Mouse (Mus musculus) thymus, postnatal 4 days (tissue): Measurements from ENCODE around the gene Igfbp6.

Experiments used
- DNase-seq: peaks from one replicate; pipeline ENCODE4 v3.0.0; 2021

Igfbp6 gene

GRCm38 (mm10) chr15:102178279-102178678, 34.1 kb downstream of the Igfbp6 start:
- DNase-seq: peak; percentile 93

- DNase-seq: no peak
These were observed 34.9 kb downstream of the Igfbp6 start for GRCm38 (mm10) chr15:102179106-102179505.

- no peak for DNase-seq
These were observed 35.8 kb downstream of the Igfbp6 start for GRCm38 (mm10) chr15:102179924-102180323.

- DNase-seq: no peak
These were observed 38.9 kb downstream of the Igfbp6 start for GRCm38 (mm10) chr15:102183076-102183475.

- DNase-seq: no peak
These were observed 42.1 kb downstream of the Igfbp6 start for GRCm38 (mm10) chr15:102186239-102186638.

GRCm38 (mm10) chr15:102188096-102188495, 43.9 kb downstream of the Igfbp6 start:
- no peak for DNase-seq

- no peak for DNase-seq
These were observed 44.7 kb downstream of the Igfbp6 start for GRCm38 (mm10) chr15:102188883-102189282.

GRCm38 (mm10) chr15:102191699-102192098, 47.5 kb downstream of the Igfbp6 start:
- no peak for DNase-seq

- DNase-seq: no peak
These were observed 48.2 kb downstream of the Igfbp6 start for GRCm38 (mm10) chr15:102192271-102192812.

GRCm38 (mm10) chr15:102192820-102193386, 48.7 kb downstream of the Igfbp6 start:
- no peak for DNase-seq

GRCm38 (mm10) chr15:102193652-102194051, 49.5 kb downstream of the Igfbp6 start:
- no peak for DNase-seq

- DNase-seq: no peak
These were observed 50.3 kb downstream of the Igfbp6 start for GRCm38 (mm10) chr15:102194439-102194838.

- DNase-seq: no peak
These were observed 51.2 kb downstream of the Igfbp6 start for GRCm38 (mm10) chr15:102195373-102195772.

- no peak for DNase-seq
These were observed 54.7 kb downstream of the Igfbp6 start for GRCm38 (mm10) chr15:102198841-102199240.
